Mouse (Mus musculus) CH12.LX (cell line): Measurements from ENCODE around the gene Nr1i3. TPM values are rescaled to one million over a fixed set of nuclear protein-coding genes. Genes with fewer than 3 reads are reported as not detected.

ENCODE experiments used
- DNase-seq: peaks from one replicate; pipeline ENCODE4 v3.0.0-alpha.2; 2013; ENCODE audit errors: extremely low read depth
- H3K27ac ChIP-seq: 2 replicates; pipeline ENCODE4 v1.5.1; 2012; ENCODE audit warnings: low read depth, mild to moderate bottlenecking, control low read depth, moderate library complexity; ENCODE audit not compliant: insufficient read depth
- H3K27me3 ChIP-seq: replicated peaks from 2 replicates; pipeline ENCODE3; 2012; ENCODE audit warnings: inconsistent platforms
- H3K36me3 ChIP-seq, 2 experiments: replicated peaks in 1 of 2; 2 replicates each; pipeline versions ENCODE3 to v1.6.1; 2012; ENCODE audit warnings: inconsistent platforms in 1 of 2, low read length in 1 of 2, mild to moderate bottlenecking in 1 of 2, mixed read lengths in 1 of 2, moderate library complexity in 1 of 2; ENCODE audit not compliant: control insufficient read depth in 1 of 2, insufficient read depth in 1 of 2
- H3K4me1 ChIP-seq, 2 experiments: 2 replicates each; pipeline ENCODE4 v1.6.1; 2012; ENCODE audit warnings: inconsistent platforms in 1 of 2, moderate library complexity in 1 of 2; ENCODE audit not compliant: insufficient read depth in 2 of 2, control insufficient read depth in 1 of 2
- H3K4me2 ChIP-seq: 2 replicates; pipeline ENCODE4 v1.6.1; 2012; ENCODE audit warnings: low read depth, mild to moderate bottlenecking, control low read depth; ENCODE audit not compliant: poor library complexity, insufficient read depth, severe bottlenecking
- H3K4me3 ChIP-seq, 3 experiments: fragments of 150-350 bp in 1 of 3; sonication (generic) in 1 of 3; replicated peaks in 1 of 3; 2 replicates each; pipeline versions ENCODE3 to v1.5.1; 2011 to 2012; ENCODE audit warnings: low read depth in 2 of 3, low read length in 2 of 3, mild to moderate bottlenecking in 2 of 3, moderate library complexity in 2 of 3, control low read depth in 1 of 3, improper control_type of control experiment in 1 of 3, inconsistent platforms in 1 of 3, mixed read lengths in 1 of 3; ENCODE audit not compliant: poor library complexity in 1 of 3
- H3K79me2 ChIP-seq: replicated peaks from 2 replicates; pipeline ENCODE4 v1.6.1; 2012; ENCODE audit warnings: mild to moderate bottlenecking, moderate library complexity; ENCODE audit not compliant: control insufficient read depth, poor library complexity, insufficient read depth, severe bottlenecking; ENCODE audit errors: extremely low read depth
- H3K9ac ChIP-seq: 2 replicates; pipeline ENCODE4 v1.6.1; 2012; ENCODE audit warnings: low read depth, mild to moderate bottlenecking, control low read depth, moderate library complexity; ENCODE audit not compliant: insufficient read depth
- H3K9me3 ChIP-seq: replicated peaks from 2 replicates; pipeline ENCODE3; 2012; ENCODE audit warnings: low read length, inconsistent platforms, mixed read lengths
- BHLHE40 ChIP-seq: IDR thresholded peaks from 2 replicates; pipeline ENCODE4 v1.6.1; 2011; ENCODE audit warnings: mild to moderate bottlenecking, low read depth, low read length, improper control_type of control experiment
- ELF1 ChIP-seq: IDR thresholded peaks from 2 replicates; pipeline ENCODE4 v1.6.1; 2014; ENCODE audit warnings: low read depth, mild to moderate bottlenecking, inconsistent platforms, low read length, improper control_type of control experiment
- MAZ ChIP-seq: IDR thresholded peaks from 2 replicates; pipeline ENCODE4 v1.6.1; 2012; ENCODE audit warnings: low read depth, mild to moderate bottlenecking, inconsistent platforms, low read length, improper control_type of control experiment, moderate library complexity
- MXI1 ChIP-seq: IDR thresholded peaks from 2 replicates; pipeline ENCODE4 v1.6.1; 2011; ENCODE audit warnings: mild to moderate bottlenecking, low read depth, low read length, improper control_type of control experiment
- NRF1 ChIP-seq: IDR thresholded peaks from 2 replicates; pipeline ENCODE4 v1.6.1; 2014; ENCODE audit warnings: low read depth, mild to moderate bottlenecking, inconsistent platforms, low read length, improper control_type of control experiment, moderate library complexity
- POLR2A ChIP-seq: IDR thresholded peaks from 2 replicates; pipeline ENCODE4 v1.6.1; 2011; ENCODE audit warnings: low read depth, mild to moderate bottlenecking, improper control_type of control experiment, low read length
- TCF12 ChIP-seq: IDR thresholded peaks from 2 replicates; pipeline ENCODE4 v1.6.1; 2014; ENCODE audit warnings: low read depth, mild to moderate bottlenecking, inconsistent platforms, low read length, improper control_type of control experiment
- ZNF384 ChIP-seq: IDR thresholded peaks from 2 replicates; pipeline ENCODE4 v1.6.1; 2012; ENCODE audit warnings: low read depth, low read length, improper control_type of control experiment, inconsistent platforms
- dilution Hi-C: fragments of 300-500 bp; cut with MboI; formaldehyde crosslinking; loops from 2 replicates; pipeline ENCODE4 v1.14.3; 2020; ENCODE audit warnings: low sequenced_read_pairs; ENCODE audit not compliant: extremely low pct_unique_long_range_greater_than_20kb, extremely low pct_ligation_motif_present
- in situ Hi-C: fragments of 300-500 bp; cut with MboI; formaldehyde crosslinking; loops from 3 replicates; pipeline ENCODE4 v1.14.3; 2019; ENCODE audit warnings: low sequenced_read_pairs, low pct_ligation_motif_present, low pct_unique_long_range_greater_than_20kb, mixed read lengths
- polyA plus RNA-seq: library from polyadenylated mRNA; unstranded; fragments of >175 nt; gene quantifications from 2 replicates; pipeline ENCODE4 v1.2.1, GENCODE M21; 2012; ENCODE audit warnings: low read depth; ENCODE audit not compliant: insufficient read length
- total RNA-seq, 2 experiments: library from RNA; depleted of rRNA; stranded (reverse); fragments of 300-350 nt in 1 of 2; fragments of >200 nt in 1 of 2; gene quantifications; 2 replicates each; pipeline ENCODE4 v1.2.3; 2012 to 2014

Gene Nr1i3
- total and polyA plus RNA-seq, 3 experiments: 0.23 to 1.2 TPM; not detected in 1

- Histone ChIP-seq H3K4me2 (peak within 1 kb of the TSS; percentile 21), H3K27ac (no peak within 1 kb of the TSS), H3K4me3 (no peak within 1 kb of the TSS), H3K36me3 (peaks cover 1 to 6% of the 10 kb centered on the region in 2 experiments), H3K9me3 (peaks cover 3% of the 10 kb centered on the region), H3K27me3 (peaks cover 20% of the 10 kb centered on the region), H3K9ac (no peak within 1 kb of the TSS), H3K4me1 (peaks cover 17 to 44% of the 10 kb centered on the region in 2 experiments), H3K79me2 (peaks cover 16% of the 10 kb centered on the region)
- no peak for DNase-seq
- dilution Hi-C loops: no loop called here
- in situ Hi-C loops: loop anchor here (5.0 kb wide), 1 partner anchor 33 kb away; no protein-coding TSS in a partner anchor
- TF ChIP-seq ZNF384 (peak; percentile 63), MAZ (no peak), MXI1 (no peak), POLR2A (0 out of 2 replicates have a peak, but pooled peaks have one; percentile 20), ELF1 (peak; percentile 27; the same call in 1 of the 2 replicates), TCF12 (no peak)
These were observed 36.3 kb downstream of the Nr1i3 start, which contains the start of gene Adamts4 for GRCm38 (mm10) chr1:171249913-171250600. Adamts4 (plus strand) TSS chr1:171250421.

- Histone ChIP-seq H3K4me1 (peaks cover 17 to 36% of the 10 kb centered on the region in 2 experiments), H3K4me3 (no peak within 1 kb of the TSS), H3K36me3 (no peaks in the 10 kb centered on the region), H3K79me2 (peaks cover 9% of the 10 kb centered on the region), H3K9me3 (peaks cover 3% of the 10 kb centered on the region), H3K4me2 (peak within 1 kb of the TSS; percentile 21), H3K27ac (no peak within 1 kb of the TSS), H3K27me3 (peaks cover 20% of the 10 kb centered on the region), H3K9ac (no peak within 1 kb of the TSS)
- DNase-seq: no peak
- in situ Hi-C loops: loop anchor here (5.0 kb wide), 1 partner anchor 34 kb away; no protein-coding TSS in a partner anchor
- TF ChIP-seq ELF1 (no peak), BHLHE40 (no peak), NRF1 (no peak), ZNF384 (no peak)
- dilution Hi-C loops: no loop called here
These were observed 37.2 kb downstream of the Nr1i3 start, which contains the start of gene Ndufs2 for GRCm38 (mm10) chr1:171250680-171251593. Ndufs2 (minus strand) TSS chr1:171251388.
